Mouse (Mus musculus): Measurements from ENCODE around the gene Lrrc8e. TPM values are rescaled to one million over a fixed set of nuclear protein-coding genes. Genes with fewer than 3 reads are reported as not detected.

The Lrrc8e gene
- total RNA-seq, 2 experiments from 2014 or later = not detected

DNA sequence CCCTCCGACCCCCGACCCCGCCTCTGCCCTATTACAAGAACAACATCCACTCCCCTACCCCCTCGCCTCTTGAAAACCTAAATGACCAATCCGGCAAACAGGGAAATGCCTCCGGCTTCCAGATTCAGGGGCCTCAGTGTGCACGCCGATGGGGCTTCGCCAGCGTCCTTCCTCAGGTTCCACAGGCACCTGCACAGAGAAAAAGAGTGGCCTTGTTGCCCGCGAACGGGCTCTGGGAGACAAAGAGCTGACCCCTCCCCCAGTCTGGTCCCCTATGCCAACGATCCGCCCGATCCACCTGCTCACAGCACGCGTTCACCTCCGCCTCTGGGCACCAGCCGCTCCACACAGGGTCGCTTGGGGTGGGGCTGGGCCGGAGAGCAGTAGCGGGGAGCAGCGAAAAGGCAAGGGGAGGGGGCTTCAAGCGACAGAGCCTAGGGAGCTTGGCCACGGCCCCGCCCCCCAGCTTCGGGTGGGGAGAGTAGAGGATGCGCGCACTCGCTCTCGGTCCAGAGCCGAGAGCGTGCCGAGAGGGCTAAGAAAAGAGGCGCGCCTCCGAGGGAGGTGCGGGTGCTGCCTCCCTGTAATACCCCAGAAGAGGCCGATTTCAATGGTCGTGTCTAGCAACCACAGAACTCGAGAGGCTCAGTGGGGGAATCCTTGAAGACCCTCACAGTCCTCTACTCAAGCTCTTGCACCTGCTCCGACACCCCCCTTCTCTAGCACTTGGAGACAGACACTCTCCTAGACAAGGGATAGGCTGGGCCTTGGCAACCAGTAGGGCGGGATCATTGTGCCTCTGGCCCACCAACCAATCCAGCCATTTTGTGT is 9.6 kb upstream of the Lrrc8e start, which contains the start of gene Prr36:
Gene Prr36 (minus strand): TSS at position 669 of the 831 bp plus-strand sequence.
- peak; percentile 91 for DNase-seq
- intact Hi-C loops (cut with DNase I) = no loop called here

- DNase-seq = no peak
- intact Hi-C loops (cut with DNase I) = no loop called here
Observed at GRCm38 (mm10) chr8:4219617-4220016, 7.0 kb upstream of the Lrrc8e start.

DNA sequence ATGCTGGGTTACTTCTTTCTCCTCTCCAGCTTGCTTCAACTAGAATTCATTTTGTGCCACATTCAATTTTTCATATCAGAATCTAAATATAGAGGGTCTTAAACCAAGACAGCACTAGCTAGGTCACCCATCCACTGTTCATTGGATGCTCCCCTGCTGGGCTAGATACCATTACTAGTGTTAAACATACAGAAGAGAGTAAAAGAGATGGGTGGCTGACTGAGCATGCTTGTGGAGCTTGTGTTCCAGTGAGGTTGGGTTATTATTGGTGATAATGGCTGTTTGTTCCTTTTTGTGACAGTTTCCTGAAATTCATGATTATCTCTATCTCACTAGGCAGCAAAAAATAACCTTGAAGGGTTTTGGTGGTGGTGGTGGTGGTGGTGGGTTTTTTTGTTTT is 4.6 kb upstream of the Lrrc8e start:
- intact Hi-C loops (cut with DNase I) = no loop called here
- DNase-seq = no peak

GRCm38 (mm10) chr8:4226323-4226722 is 304 bp upstream of the Lrrc8e start:
- no peak for DNase-seq

GRCm38 (mm10) chr8:4227919-4228318 is 1.3 kb downstream of the Lrrc8e start:
- intact Hi-C loops (cut with DNase I) = no loop called here
- DNase-seq = no peak

More at GRCm38 (mm10) chr8:4226323-4226722, 304 bp upstream of the Lrrc8e start:
- intact Hi-C loops (cut with DNase I) = no loop called here

DNA sequence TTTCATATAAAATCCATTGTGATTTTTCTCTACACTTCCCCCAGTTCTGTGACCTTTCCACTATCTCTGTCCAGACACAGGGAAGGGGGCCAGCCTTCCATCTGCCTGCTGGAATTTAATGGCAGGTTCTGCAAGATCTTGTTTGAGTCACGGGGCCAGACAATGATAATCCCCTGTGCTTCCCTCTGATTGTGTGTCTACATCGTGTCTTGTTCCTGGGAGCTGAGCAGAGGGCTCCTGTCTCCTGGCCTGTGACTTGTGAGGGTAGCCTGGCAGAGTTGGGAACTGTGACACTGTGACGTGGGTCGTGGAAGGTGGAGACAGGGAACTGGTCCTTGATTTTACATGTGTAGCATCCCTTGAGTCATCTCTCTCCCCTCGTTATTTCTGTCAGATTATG is 3.2 kb downstream of the Lrrc8e start:
- no peak for DNase-seq
- intact Hi-C loops (cut with DNase I) = no loop called here

DNA sequence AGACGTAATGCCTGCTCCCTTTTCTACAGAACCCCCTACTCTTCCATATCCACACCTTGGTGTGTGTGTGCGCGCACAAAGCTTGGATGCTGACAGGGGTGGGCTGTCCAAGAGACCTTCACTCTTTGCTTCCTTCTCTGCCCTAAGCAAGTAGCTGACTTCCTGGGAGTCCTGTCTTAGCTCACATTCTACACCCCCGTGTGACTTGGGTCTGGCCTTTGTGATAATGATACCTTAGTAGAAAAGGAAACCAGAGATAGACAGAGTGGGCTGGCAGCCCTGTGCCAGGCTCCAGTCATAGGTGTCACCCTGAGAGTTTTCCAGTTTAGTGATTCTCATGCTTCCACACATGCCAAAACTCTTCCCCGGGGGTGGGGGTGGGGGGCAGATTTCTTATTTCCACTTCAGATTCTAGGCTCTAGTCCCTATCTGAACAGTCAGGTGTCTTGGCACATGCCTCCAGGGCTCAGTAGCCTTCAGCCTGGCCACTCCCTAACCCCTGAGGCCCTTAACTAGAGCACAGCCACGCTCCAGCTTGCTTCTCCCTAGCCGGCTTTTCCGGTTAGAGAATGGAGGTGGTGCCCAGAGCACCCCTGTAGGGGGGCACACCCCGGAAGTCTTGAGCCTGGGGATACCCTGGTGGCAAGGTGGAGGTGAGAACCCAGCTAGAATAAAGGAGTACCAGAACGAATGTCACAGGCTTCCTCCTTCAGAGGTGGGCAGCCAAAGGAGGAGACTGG is 4.2 kb downstream of the Lrrc8e start:
- no peak for DNase-seq
- intact Hi-C loops (cut with DNase I) = no loop called here

DNA sequence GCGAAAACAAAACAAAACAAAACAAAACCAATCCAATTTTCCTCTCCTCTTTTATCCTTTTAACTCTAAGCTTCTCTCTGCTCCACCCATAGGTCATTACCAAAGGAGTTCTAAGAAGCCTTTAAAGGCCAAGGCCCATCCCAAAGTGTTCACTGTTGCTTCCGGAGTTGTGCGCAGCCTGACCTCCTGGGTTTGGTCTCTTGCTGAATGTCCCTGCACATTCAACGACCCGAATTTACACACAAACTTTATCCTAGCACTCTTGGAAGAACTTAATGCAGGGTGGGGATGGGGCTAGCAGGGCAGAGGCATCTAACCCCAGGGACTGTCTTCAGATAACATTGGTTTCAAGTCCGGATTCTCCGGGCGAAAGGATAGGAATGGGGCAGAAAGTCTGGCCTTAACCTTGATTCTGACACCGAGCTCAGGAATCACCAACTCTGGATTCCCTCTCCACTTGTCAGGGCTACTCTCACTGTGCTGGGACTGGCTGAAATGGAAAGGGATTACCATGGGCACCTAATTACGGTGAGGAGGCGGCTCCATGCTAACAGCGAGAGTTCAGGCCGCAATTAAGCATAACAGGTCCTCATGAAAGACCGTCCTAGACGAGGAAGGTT is 11.3 kb downstream of the Lrrc8e start:
- no peak for DNase-seq
- intact Hi-C loops (cut with DNase I) = no loop called here

- intact Hi-C loops (cut with DNase I) = no loop called here
- peak; percentile 100 for DNase-seq
Observed at GRCm38 (mm10) chr8:4238434-4239192, 12.0 kb downstream of the Lrrc8e start, which contains the start of the genes Map2k7 and Gm49320. Gene Map2k7, plus strand, starts transcription at chr8:4238740. Gene Gm49320, plus strand, starts transcription at chr8:4238865.

- intact Hi-C loops (cut with DNase I) = no loop called here
- no peak for DNase-seq
Observed at GRCm38 (mm10) chr8:4239193-4239890, 12.7 kb downstream of the Lrrc8e start.

DNA sequence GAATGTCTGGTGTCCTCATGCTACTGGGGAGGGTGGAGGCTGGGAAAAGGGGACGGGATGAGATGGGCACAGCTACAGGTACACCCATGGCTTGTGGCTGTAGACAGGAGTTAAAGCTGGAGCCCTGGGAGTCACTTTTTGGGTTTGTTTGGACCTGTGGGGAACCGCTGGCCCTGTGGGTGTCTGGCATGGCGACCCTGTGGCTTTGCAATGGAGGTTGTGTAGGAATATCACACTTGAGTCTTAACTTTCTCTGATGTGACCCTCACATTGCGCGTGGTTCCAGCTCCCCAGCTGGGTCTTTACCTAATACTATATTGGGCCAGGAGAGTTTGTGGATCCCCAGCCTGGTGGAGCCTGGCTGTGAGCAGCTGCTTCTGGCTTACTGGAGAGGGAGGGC is 18.4 kb downstream of the Lrrc8e start:
- DNase-seq = no peak
- intact Hi-C loops (cut with DNase I) = no loop called here

- DNase-seq = no peak
- intact Hi-C loops (cut with DNase I) = no loop called here
Observed at GRCm38 (mm10) chr8:4245737-4246136, 19.1 kb downstream of the Lrrc8e start.

GRCm38 (mm10) chr8:4247241-4247640 is 20.6 kb downstream of the Lrrc8e start:
- intact Hi-C loops (cut with DNase I) = no loop called here
- no peak for DNase-seq

DNA sequence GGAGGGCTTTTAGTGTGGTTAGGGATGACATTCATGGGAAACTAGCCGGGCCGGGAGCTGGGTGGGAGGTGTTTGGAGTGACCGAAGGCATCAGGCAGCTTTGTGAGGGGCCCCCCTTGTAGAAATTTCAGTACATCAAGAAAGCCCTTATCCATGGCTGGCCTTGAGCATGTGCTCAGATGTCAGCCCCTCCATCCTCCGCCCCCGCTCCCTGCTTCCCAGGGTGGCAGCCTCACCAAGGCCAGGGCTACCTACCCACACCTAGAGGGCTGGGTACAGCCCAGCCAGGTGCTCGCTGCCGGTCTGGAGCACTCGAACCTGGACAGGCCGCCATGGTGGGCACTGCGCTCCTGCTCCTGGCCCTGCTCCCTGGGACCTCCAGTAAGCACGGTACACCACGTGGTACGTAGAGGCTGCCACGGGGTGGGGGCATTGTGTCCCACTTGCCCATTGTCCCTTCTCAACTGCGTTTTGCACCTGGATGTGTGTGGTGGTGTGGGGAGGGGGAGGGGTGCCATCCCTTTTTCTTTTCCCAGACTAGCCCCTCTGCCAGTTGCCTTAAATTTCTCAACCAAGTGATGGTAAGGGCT is 21.4 kb downstream of the Lrrc8e start, which contains the start of gene Tgfbr3l:
Gene Tgfbr3l (plus strand): TSS at position 264 of the 590 bp plus-strand sequence.
- DNase-seq = no peak
- intact Hi-C loops (cut with DNase I) = no loop called here

DNA sequence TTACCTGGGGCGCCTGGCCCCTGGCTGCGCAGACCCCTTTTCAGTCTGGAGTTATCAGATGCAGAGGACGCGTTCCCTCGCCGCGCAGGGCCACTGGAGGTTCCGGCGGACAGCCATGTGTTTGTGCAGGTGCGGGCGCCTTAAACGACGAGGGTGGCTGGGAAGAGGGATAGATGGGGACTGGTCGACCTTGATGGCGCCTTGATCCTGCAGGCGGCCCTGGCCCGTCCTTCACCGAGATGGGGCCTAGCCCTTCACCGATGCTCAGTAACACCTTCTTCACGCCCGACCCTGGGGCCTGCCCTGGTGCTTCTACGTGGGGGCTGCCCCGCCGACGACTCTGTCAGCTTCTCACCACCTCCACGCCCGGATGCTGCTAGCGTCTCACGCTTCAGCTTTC is 22.6 kb downstream of the Lrrc8e start:
- intact Hi-C loops (cut with DNase I) = no loop called here
- no peak for DNase-seq

DNA sequence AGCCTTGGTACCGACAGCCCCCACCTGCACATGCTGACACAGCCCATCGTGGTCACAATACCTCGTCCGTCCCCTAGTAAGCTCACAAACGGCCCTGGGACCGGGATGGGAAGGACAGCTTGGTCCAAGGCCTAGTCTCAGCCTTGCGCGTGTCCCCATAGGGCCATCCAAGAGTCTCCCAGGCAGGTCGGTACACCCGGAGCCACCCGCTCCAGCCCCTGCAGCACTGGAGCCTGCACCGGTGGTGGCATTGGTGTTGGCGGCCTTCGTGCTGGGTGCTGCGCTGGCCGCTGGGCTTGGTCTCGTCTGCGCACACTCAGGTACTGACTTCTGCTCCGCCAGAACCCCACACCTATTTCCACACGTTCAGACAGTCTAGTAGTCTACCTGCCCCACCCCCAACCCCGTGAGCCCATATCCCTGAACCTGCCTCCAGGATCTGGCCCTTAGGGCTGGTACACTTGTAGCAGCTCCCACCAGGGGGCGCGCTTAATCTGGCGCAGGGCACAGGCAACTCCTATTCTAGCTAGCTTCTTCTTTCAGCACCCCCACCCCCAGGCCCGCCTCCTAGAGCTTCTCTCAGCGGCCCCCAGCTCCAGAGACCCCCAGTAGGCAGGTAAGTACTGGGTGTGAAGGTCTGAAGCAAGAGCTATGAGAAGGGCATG is 23.8 kb downstream of the Lrrc8e start:
- intact Hi-C loops (cut with DNase I) = no loop called here
- peak; percentile 89 for DNase-seq

- no peak for DNase-seq
- intact Hi-C loops (cut with DNase I) = no loop called here
Observed at GRCm38 (mm10) chr8:4252116-4252760, 25.6 kb downstream of the Lrrc8e start.

Data from left cerebral cortex, postnatal 4 days (tissue).